Mouse (Mus musculus) liver, embryonic 14.5 days (tissue): ENCODE measurements at regions not wholly inside any gene's neighbourhood (a gene's known extent, or its start where the extent isn't known, plus 50 kb on each side); places are given as distances from the start of the nearest gene placed in this dataset.

Experiments
- CTCF ChIP-seq: IDR thresholded peaks from 2 replicates; pipeline ENCODE4 v1.5.1; 2016; ENCODE audit warnings: antibody characterized with exemption, low read depth, control low read depth
- EP300 ChIP-seq: IDR thresholded peaks from 2 replicates; pipeline ENCODE4 v1.6.1; 2016; ENCODE audit warnings: antibody characterized with exemption, low read depth

DNA sequence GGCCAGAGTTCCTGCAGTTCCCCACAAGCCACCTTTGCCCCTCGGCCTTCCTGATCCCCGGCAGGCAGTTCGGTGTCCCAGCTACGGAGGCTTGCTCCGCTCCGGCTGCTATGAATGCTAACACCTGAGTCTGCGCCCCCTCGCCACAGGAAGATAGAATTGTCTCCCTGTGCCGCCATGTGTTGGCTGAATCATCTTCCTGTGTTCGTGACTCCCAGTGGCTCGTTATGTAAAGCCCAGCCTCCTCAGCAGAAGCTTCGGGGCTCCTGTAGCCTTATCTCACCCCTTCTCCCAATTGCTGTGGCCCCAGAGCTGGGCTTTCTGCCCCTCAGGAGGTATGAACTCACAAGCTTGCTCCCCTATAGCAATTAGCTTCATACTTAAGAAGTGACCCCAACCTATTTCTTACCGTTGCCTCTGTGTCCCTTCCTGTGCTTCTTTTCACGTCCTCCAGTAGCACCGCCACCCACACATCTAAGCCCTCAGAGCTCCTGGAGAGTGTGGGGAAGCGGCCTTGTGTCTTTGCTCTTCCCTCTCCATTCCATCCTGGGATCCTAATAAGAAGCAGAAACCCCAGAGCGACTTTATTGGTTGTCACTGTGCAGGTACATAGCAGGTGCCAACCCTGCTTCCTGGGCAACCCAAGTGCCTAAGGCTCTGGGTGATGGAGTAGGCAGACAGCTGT lies 70.1 kb downstream of the Ier5 start:
- no peak for TF ChIP-seq CTCF
- no peak for TF ChIP-seq EP300
